Mouse (Mus musculus) kidney, postnatal 0 days (tissue): ENCODE results near the gene Gtf3c5. TPM values are rescaled to one million over a fixed set of nuclear protein-coding genes. Genes with fewer than 3 reads are reported as not detected.

Experiments
- ATAC-seq: fragments of 200-750 bp; cut with Nextera tagmentation; replicated peaks from 2 replicates; pipeline ENCODE4 v1.8.0; 2017; ENCODE audit warnings: low read depth, moderate number of reproducible peaks, moderate TSS enrichment, moderate library complexity; ENCODE audit not compliant: low FRiP score
- DNase-seq: peaks from one replicate; pipeline ENCODE4 v3.0.0-alpha.2; 2016; ENCODE audit warnings: low spot score
- H3K27ac ChIP-seq: fragments of 300-500 bp; sonication (generic); 2 replicates; pipeline ENCODE4 v1.5.1; 2014; ENCODE audit warnings: mild to moderate bottlenecking
- H3K27me3 ChIP-seq: fragments of 300-500 bp; sonication (generic); 2 replicates; pipeline ENCODE4 v1.6.1; 2014; ENCODE audit warnings: low read length, mixed read lengths; ENCODE audit not compliant: insufficient read depth
- H3K36me3 ChIP-seq: fragments of 300-500 bp; sonication (generic); 2 replicates; pipeline ENCODE4 v1.6.1; 2014; ENCODE audit warnings: low read length, mixed read lengths; ENCODE audit not compliant: insufficient read depth
- H3K4me1 ChIP-seq: fragments of 300-500 bp; sonication (generic); replicated peaks from 2 replicates; pipeline ENCODE4 v1.6.1; 2014; ENCODE audit warnings: antibody characterized with exemption, low read length, mixed read lengths; ENCODE audit not compliant: insufficient read depth
- H3K4me2 ChIP-seq: fragments of 300-500 bp; sonication (generic); 2 replicates; pipeline ENCODE4 v1.6.1; 2014; ENCODE audit warnings: mild to moderate bottlenecking, low read length, moderate library complexity, mixed read lengths
- H3K4me3 ChIP-seq: fragments of 300-500 bp; sonication (generic); replicated peaks from 2 replicates; pipeline ENCODE4 v1.5.1; 2014; ENCODE audit warnings: low read depth, low read length
- H3K9ac ChIP-seq: fragments of 300-500 bp; sonication (generic); 2 replicates; pipeline ENCODE4 v1.6.1; 2014; ENCODE audit warnings: low read depth, low read length
- H3K9me3 ChIP-seq: fragments of 300-500 bp; sonication (generic); replicated peaks from 2 replicates; pipeline ENCODE4 v1.6.1; 2016; ENCODE audit warnings: low read length, inconsistent platforms, mixed read lengths
- CTCF ChIP-seq: IDR thresholded peaks from 2 replicates; pipeline ENCODE4 v1.5.1; 2016; ENCODE audit warnings: antibody characterized with exemption, low read depth, mild to moderate bottlenecking, moderate library complexity
- WGBS: fragments of 180-500 bp; shearing (Covaris S2); extraction: QIAGEN DNeasy Blood & Tissue Kit; methylation state at CpG from one replicate; pipeline ENCODE4 v1.1.7; 2014; 5-methylcytosine and 5-hydroxymethylcytosine counted together
- polyA plus RNA-seq: library from polyadenylated mRNA; unstranded; fragments of >200 nt; fragmentation: Nextera tagmentation; extraction: Ambion mirVana; gene quantifications from 2 replicates; pipeline ENCODE4 v1.2.1, GENCODE M21; 2015

Gtf3c5 gene
- polyA plus RNA-seq, 1 experiment from 2014 or later = 19.6 TPM

- Histone ChIP-seq H3K4me3 (no peak overlapping the region), H3K27me3 (no peaks in the 10 kb centered on the region), H3K4me1 (no peaks in the 10 kb centered on the region), H3K9ac (no peak overlapping the region), H3K9me3 (no peaks in the 10 kb centered on the region), H3K36me3 (no peaks in the 10 kb centered on the region), H3K4me2 (no peak overlapping the region), H3K27ac (no peak overlapping the region)
- TF ChIP-seq CTCF = no peak
- DNase-seq (no peak), ATAC-seq (no peak)
- WGBS = 79% methylated on average over 17 of the region's 17 CpGs
These were observed 27.8 kb upstream of the Gtf3c5 start for GRCm38 (mm10) chr2:28611407-28611787.

DNA sequence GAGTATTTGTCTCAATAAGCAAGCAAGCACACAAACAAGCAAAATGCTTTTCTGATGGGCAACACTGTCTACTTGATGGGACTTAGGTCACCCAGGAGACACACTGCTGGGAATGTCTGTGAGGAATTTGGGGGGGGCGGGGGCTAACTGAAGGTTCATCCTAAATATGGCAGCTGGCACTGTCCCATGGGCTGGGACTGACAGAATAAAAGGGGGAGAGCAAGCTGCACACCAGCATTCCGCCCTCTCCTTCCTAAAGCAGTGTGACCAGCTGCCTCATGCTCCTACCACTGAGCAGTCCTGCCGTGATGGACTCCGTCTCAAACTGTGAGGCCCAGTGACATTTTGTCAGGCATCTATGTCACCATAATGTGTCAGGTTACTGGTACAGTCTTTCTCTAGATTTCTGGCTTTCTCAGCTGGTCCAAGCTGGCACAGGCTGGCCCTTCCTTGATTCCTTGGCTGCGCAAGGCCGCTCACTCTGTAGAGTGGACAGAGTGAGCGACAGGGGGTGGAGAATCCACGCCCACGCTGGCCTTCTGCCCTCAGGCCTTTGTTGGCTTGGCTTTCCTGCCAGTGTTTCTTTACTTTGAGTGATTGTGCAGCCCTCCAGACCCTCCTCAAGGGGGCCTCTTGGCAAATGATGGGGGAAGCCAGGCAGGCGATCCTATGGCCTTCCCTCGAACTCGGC lies 27.3 kb upstream of the Gtf3c5 start:
- Histone ChIP-seq H3K4me1 (no peaks in the 10 kb centered on the region), H3K36me3 (no peaks in the 10 kb centered on the region), H3K9ac (no peak overlapping the region), H3K4me3 (no peak overlapping the region), H3K27me3 (no peaks in the 10 kb centered on the region), H3K27ac (no peak overlapping the region), H3K4me2 (no peak overlapping the region), H3K9me3 (no peaks in the 10 kb centered on the region)
- no peak for DNase-seq
- no peak for TF ChIP-seq CTCF
- no peak for ATAC-seq
- WGBS = 76% methylated on average over 12 of the region's 12 CpGs

- Histone ChIP-seq H3K4me3 (no peak overlapping the region), H3K4me1 (no peaks in the 10 kb centered on the region), H3K9me3 (no peaks in the 10 kb centered on the region), H3K27ac (no peak overlapping the region), H3K9ac (no peak overlapping the region), H3K36me3 (no peaks in the 10 kb centered on the region), H3K27me3 (no peaks in the 10 kb centered on the region), H3K4me2 (no peak overlapping the region)
- ATAC-seq = no peak
- 62% methylated on average over 10 of the region's 10 CpGs for WGBS
- DNase-seq = no peak
- no peak for TF ChIP-seq CTCF
These were observed 26.3 kb upstream of the Gtf3c5 start for GRCm38 (mm10) chr2:28609851-28610250.

- ATAC-seq = no peak
- H3K27me3 ChIP-seq = no peaks in the 10 kb centered on the region
- 49% methylated on average over 10 of the region's 10 CpGs for WGBS
- no peak overlapping the region for H3K9ac ChIP-seq
- no peaks in the 10 kb centered on the region for H3K36me3 ChIP-seq
- no peaks in the 10 kb centered on the region for H3K9me3 ChIP-seq
- no peak overlapping the region for H3K27ac ChIP-seq
- no peak for DNase-seq
- no peak for TF ChIP-seq CTCF
- no peak overlapping the region for H3K4me3 ChIP-seq
- no peaks in the 10 kb centered on the region for H3K4me1 ChIP-seq
- H3K4me2 ChIP-seq = no peak overlapping the region
These were observed 24.0 kb upstream of the Gtf3c5 start for GRCm38 (mm10) chr2:28607341-28608165.

- Histone ChIP-seq H3K4me1 (no peaks in the 10 kb centered on the region), H3K27me3 (no peaks in the 10 kb centered on the region), H3K27ac (no peak overlapping the region), H3K36me3 (no peaks in the 10 kb centered on the region), H3K4me3 (no peak overlapping the region), H3K9ac (no peak overlapping the region), H3K4me2 (no peak overlapping the region), H3K9me3 (no peaks in the 10 kb centered on the region)
- DNase-seq (no peak), ATAC-seq (no peak)
- 63% methylated on average over 8 of the region's 8 CpGs for WGBS
- TF ChIP-seq CTCF = peak; percentile 56
These were observed 23.2 kb upstream of the Gtf3c5 start for GRCm38 (mm10) chr2:28606601-28607340.

DNA sequence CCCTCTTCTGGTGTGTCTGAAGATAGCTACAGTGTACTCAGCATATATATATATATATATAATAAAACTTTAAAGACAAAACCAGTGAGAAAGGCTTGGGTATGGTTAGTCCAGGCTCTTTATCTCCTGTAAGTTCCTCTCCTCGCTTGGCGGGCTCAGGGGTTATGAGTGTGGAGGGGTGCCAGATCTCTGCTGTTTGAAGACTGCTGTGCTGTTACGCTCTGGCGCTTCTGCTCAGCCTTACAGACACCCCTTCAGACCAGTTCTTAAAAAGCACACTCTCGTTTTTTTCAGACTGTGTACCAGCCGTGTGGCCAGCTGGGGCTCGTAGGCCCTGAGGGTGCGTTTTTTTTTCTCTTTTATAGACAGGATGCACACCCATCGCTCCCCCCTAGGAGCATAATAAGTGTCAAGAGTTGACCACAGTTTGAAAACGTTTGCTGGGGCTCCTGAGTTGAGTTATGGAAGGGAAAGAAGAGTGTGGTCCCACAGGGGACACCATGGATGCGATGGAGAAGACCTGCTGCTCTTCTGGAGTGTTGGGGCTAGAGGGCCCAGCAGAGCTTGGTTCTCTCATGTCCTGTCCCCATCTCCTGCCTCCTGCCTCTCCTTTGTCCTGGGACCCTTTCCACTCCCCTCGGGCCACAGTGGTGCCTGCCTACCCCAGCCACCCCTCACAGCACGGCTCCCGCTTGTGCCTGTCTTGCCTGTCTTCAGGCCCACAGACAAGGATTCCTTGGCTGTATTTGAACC lies 22.4 kb upstream of the Gtf3c5 start:
- no peak overlapping the region for H3K4me3 ChIP-seq
- H3K27ac ChIP-seq = no peak overlapping the region
- no peak overlapping the region for H3K9ac ChIP-seq
- no peak for TF ChIP-seq CTCF
- H3K36me3 ChIP-seq = no peaks in the 10 kb centered on the region
- H3K4me2 ChIP-seq = no peak overlapping the region
- H3K9me3 ChIP-seq = no peaks in the 10 kb centered on the region
- ATAC-seq (no peak), DNase-seq (peak; percentile 46)
- H3K27me3 ChIP-seq = no peaks in the 10 kb centered on the region
- 44% methylated on average over 14 of the region's 14 CpGs for WGBS
- H3K4me1 ChIP-seq = no peaks in the 10 kb centered on the region
